Mouse (Mus musculus) ES-E14 (cell line): ENCODE measurements around the gene Itpr2. TPM values are rescaled to one million over a fixed set of nuclear protein-coding genes. Genes with fewer than 3 reads are reported as not detected.

ENCODE experiments used
- DNase-seq: peaks from one replicate; pipeline ENCODE4 v3.0.0-alpha.2; 2013; ENCODE audit warnings: low read depth, low spot score
- H3K27ac ChIP-seq: 2 replicates; pipeline ENCODE4 v1.5.1; 2012; ENCODE audit warnings: low read depth, mild to moderate bottlenecking, low read length, moderate library complexity, mixed read lengths; ENCODE audit not compliant: poor library complexity, insufficient read depth, severe bottlenecking
- H3K36me3 ChIP-seq: 2 replicates; pipeline ENCODE4 v1.6.1; 2012; ENCODE audit warnings: mild to moderate bottlenecking, low read length, moderate library complexity, mixed read lengths; ENCODE audit not compliant: control insufficient read depth, poor library complexity, insufficient read depth, severe bottlenecking
- H3K4me1 ChIP-seq, 2 experiments: fragments of 150-350 bp in 1 of 2; sonication (generic) in 1 of 2; 2 replicates each; pipeline ENCODE4 v1.6.1; 2012; ENCODE audit warnings: low read length in 2 of 2, mild to moderate bottlenecking in 1 of 2, mixed read lengths in 1 of 2; ENCODE audit not compliant: control insufficient read depth in 2 of 2, insufficient read depth in 2 of 2, poor library complexity in 1 of 2
- H3K4me3 ChIP-seq, 2 experiments: fragments of 150-350 bp in 1 of 2; sonication (generic) in 1 of 2; 2 replicates each; pipeline ENCODE4 v1.5.1; 2012; ENCODE audit warnings: low read length in 2 of 2, low read depth in 1 of 2, mild to moderate bottlenecking in 1 of 2, mixed read lengths in 1 of 2; ENCODE audit not compliant: insufficient read depth in 1 of 2, poor library complexity in 1 of 2, severe bottlenecking in 1 of 2
- H3K9ac ChIP-seq: 2 replicates; pipeline ENCODE4 v1.6.1; 2012; ENCODE audit warnings: low read depth, mild to moderate bottlenecking, low read length, mixed read lengths; ENCODE audit not compliant: poor library complexity, insufficient read depth, severe bottlenecking
- H3K9me3 ChIP-seq: fragments of 150-350 bp; sonication (generic); 2 replicates; pipeline ENCODE4 v1.6.1; 2012; ENCODE audit warnings: low read depth, mild to moderate bottlenecking, low read length; ENCODE audit not compliant: control insufficient read depth, insufficient read depth
- CHD2 ChIP-seq: IDR thresholded peaks from 2 replicates; pipeline ENCODE4 v1.6.1; 2014; ENCODE audit warnings: mild to moderate bottlenecking, low read depth, low read length, inconsistent platforms
- HCFC1 ChIP-seq: IDR thresholded peaks from 2 replicates; pipeline ENCODE4 v1.6.1; 2012; ENCODE audit warnings: low read length, inconsistent platforms, borderline replicate concordance; ENCODE audit not compliant: insufficient read depth
- MAFK ChIP-seq: IDR thresholded peaks from 2 replicates; pipeline ENCODE4 v1.6.1; 2014; ENCODE audit warnings: mild to moderate bottlenecking, low read depth, low read length, inconsistent platforms; ENCODE audit not compliant: insufficient read depth
- ZC3H11A ChIP-seq: IDR thresholded peaks from 2 replicates; pipeline ENCODE4 v1.6.1; 2012; ENCODE audit warnings: low read depth, mild to moderate bottlenecking, inconsistent platforms, low read length, borderline replicate concordance
- ZNF384 ChIP-seq: IDR thresholded peaks from 2 replicates; pipeline ENCODE4 v1.6.1; 2012; ENCODE audit warnings: low read depth, low read length, inconsistent platforms
- in situ Hi-C, 2 experiments: fragments of 600-800 bp; cut with MboI; formaldehyde crosslinking; loops; one replicate each; pipeline ENCODE4 v1.15.1; 2025; ENCODE audit warnings: low sequenced_read_pairs in 2 of 2, inconsistent platforms in 1 of 2; ENCODE audit not compliant: unreplicated experiment in 2 of 2
- total RNA-seq: library from RNA; depleted of rRNA; stranded (reverse); fragments of 300-350 nt; gene quantifications from 2 replicates; pipeline ENCODE4 v1.2.3, GENCODE M21; 2012

The Itpr2 gene
- total RNA-seq, 1 experiment, result 1.5 TPM

- no peak overlapping the region for H3K27ac ChIP-seq
- H3K9me3 ChIP-seq, result no peaks in the 10 kb centered on the region
- no peak for DNase-seq
- in situ Hi-C loops, result no loop called here
- no peak overlapping the region for H3K4me3 ChIP-seq
- TF ChIP-seq ZC3H11A (no peak), ZNF384 (no peak), HCFC1 (no peak), MAFK (no peak), CHD2 (no peak)
- H3K4me1 ChIP-seq, result no peaks in the 10 kb centered on the region
- no peaks in the 10 kb centered on the region for H3K36me3 ChIP-seq
- no peak overlapping the region for H3K9ac ChIP-seq
These were observed 111.9 kb downstream of the Itpr2 start for GRCm38 (mm10) chr6:146390159-146390558.

GRCm38 (mm10) chr6:146388010-146388409, 114.0 kb downstream of the Itpr2 start:
- no peak for DNase-seq
- Histone ChIP-seq H3K9me3 (no peaks in the 10 kb centered on the region), H3K9ac (no peak overlapping the region), H3K27ac (no peak overlapping the region), H3K36me3 (no peaks in the 10 kb centered on the region), H3K4me1 (no peaks in the 10 kb centered on the region), H3K4me3 (no peak overlapping the region)
- in situ Hi-C loops, result no loop called here
- TF ChIP-seq ZNF384 (no peak), HCFC1 (no peak), CHD2 (no peak)

- Histone ChIP-seq H3K4me1 (no peaks in the 10 kb centered on the region), H3K9me3 (no peaks in the 10 kb centered on the region), H3K9ac (no peak overlapping the region), H3K27ac (no peak overlapping the region), H3K36me3 (no peaks in the 10 kb centered on the region), H3K4me3 (no peak overlapping the region)
- TF ChIP-seq CHD2 (no peak), MAFK (no peak), ZC3H11A (no peak), HCFC1 (no peak), ZNF384 (no peak)
- in situ Hi-C loops, result no loop called here
- no peak for DNase-seq
These were observed 114.8 kb downstream of the Itpr2 start for GRCm38 (mm10) chr6:146387039-146387713.

GRCm38 (mm10) chr6:146379263-146379662, 122.8 kb downstream of the Itpr2 start:
- no peaks in the 10 kb centered on the region for H3K4me1 ChIP-seq
- H3K9ac ChIP-seq, result no peak overlapping the region
- no peak overlapping the region for H3K27ac ChIP-seq
- no peak overlapping the region for H3K4me3 ChIP-seq
- TF ChIP-seq CHD2, result no peak
- in situ Hi-C loops, result no loop called here
- no peaks in the 10 kb centered on the region for H3K36me3 ChIP-seq
- no peak for DNase-seq
- no peaks in the 10 kb centered on the region for H3K9me3 ChIP-seq

- no peak overlapping the region for H3K9ac ChIP-seq
- TF ChIP-seq ZC3H11A, result no peak
- TF ChIP-seq ZNF384, result no peak
- TF ChIP-seq MAFK, result no peak
- no peak for TF ChIP-seq CHD2
- no peak for TF ChIP-seq HCFC1
- no peak overlapping the region for H3K4me3 ChIP-seq
- in situ Hi-C loops, result no loop called here
- H3K4me1 ChIP-seq, result no peaks in the 10 kb centered on the region
- DNase-seq, result no peak
- no peak overlapping the region for H3K27ac ChIP-seq
- H3K9me3 ChIP-seq, result no peaks in the 10 kb centered on the region
- no peaks in the 10 kb centered on the region for H3K36me3 ChIP-seq
These were observed 130.5 kb downstream of the Itpr2 start for GRCm38 (mm10) chr6:146371511-146371910.
